Mouse (Mus musculus) limb, embryonic 11.5 days (tissue): ENCODE measurements around the gene Ppp1r8. TPM values are rescaled to one million over a fixed set of nuclear protein-coding genes. Genes with fewer than 3 reads are reported as not detected.

ENCODE experiments used
- ATAC-seq: fragments of 200-750 bp; cut with Nextera tagmentation; 2 replicates; pipeline ENCODE4 v1.8.0; 2017; ENCODE audit warnings: low read depth; ENCODE audit not compliant: insufficient number of reproducible peaks, low FRiP score, low TSS enrichment
- DNase-seq: peaks from one replicate; pipeline ENCODE4 v3.0.0-alpha.2; 2015; ENCODE audit warnings: low spot score
- H3K27ac ChIP-seq: fragments of 300-500 bp; sonication (generic); replicated peaks from 2 replicates; pipeline ENCODE4 v1.5.1; 2014; ENCODE audit warnings: low read depth, mild to moderate bottlenecking, low read length
- H3K27me3 ChIP-seq: fragments of 300-500 bp; sonication (generic); 2 replicates; pipeline ENCODE4 v1.6.1; 2014; ENCODE audit warnings: mild to moderate bottlenecking, low read length, mixed read lengths; ENCODE audit not compliant: control insufficient read depth, insufficient read depth
- H3K36me3 ChIP-seq: fragments of 300-500 bp; sonication (generic); 2 replicates; pipeline ENCODE4 v1.6.1; 2014; ENCODE audit warnings: mild to moderate bottlenecking, low read length, moderate library complexity, mixed read lengths; ENCODE audit not compliant: control insufficient read depth, insufficient read depth
- H3K4me1 ChIP-seq: fragments of 300-500 bp; sonication (generic); 2 replicates; pipeline ENCODE4 v1.6.1; 2014; ENCODE audit warnings: low read length, mixed read lengths; ENCODE audit not compliant: control insufficient read depth, insufficient read depth
- H3K4me2 ChIP-seq: fragments of 300-500 bp; sonication (generic); 2 replicates; pipeline ENCODE4 v1.6.1; 2014; ENCODE audit warnings: low read depth, mild to moderate bottlenecking, moderate library complexity; ENCODE audit not compliant: severe bottlenecking
- H3K4me3 ChIP-seq: fragments of 300-500 bp; sonication (generic); 2 replicates; pipeline ENCODE4 v1.5.1; 2014; ENCODE audit warnings: low read depth, low read length
- H3K9ac ChIP-seq: fragments of 300-500 bp; sonication (generic); 2 replicates; pipeline ENCODE4 v1.6.1; 2014; ENCODE audit warnings: mild to moderate bottlenecking, low read length
- H3K9me3 ChIP-seq: fragments of 300-500 bp; sonication (generic); 2 replicates; pipeline ENCODE4 v1.6.1; 2016; ENCODE audit warnings: low read length; ENCODE audit not compliant: control insufficient read depth
- WGBS: fragments of 180-500 bp; shearing (Covaris S2); extraction: QIAGEN DNeasy Blood & Tissue Kit; methylation state at CpG from one replicate; pipeline ENCODE4 v1.1.7; 2014; 5-methylcytosine and 5-hydroxymethylcytosine counted together
- polyA plus RNA-seq: library from polyadenylated mRNA; unstranded; fragments of >200 nt; fragmentation: Nextera tagmentation; extraction: Ambion mirVana; gene quantifications from 2 replicates; pipeline ENCODE4 v1.2.1, GENCODE M21; 2014

The Ppp1r8 gene
- polyA plus RNA-seq, 1 experiment from 2014 or later: 111 TPM

GRCm38 (mm10) chr4:132780288-132780687 lies 62.7 kb downstream of the Ppp1r8 start:
- peaks cover 35% of the 10 kb centered on the region for H3K36me3 ChIP-seq
- ATAC-seq (no peak), DNase-seq (no peak)
- no peak overlapping the region for H3K4me2 ChIP-seq
- H3K9ac ChIP-seq: no peak overlapping the region
- no peaks in the 10 kb centered on the region for H3K27me3 ChIP-seq
- no peaks in the 10 kb centered on the region for H3K9me3 ChIP-seq
- no peak overlapping the region for H3K27ac ChIP-seq
- WGBS: 89% methylated on average over 4 of the region's 4 CpGs
- no peak overlapping the region for H3K4me3 ChIP-seq
- H3K4me1 ChIP-seq: no peaks in the 10 kb centered on the region

DNA sequence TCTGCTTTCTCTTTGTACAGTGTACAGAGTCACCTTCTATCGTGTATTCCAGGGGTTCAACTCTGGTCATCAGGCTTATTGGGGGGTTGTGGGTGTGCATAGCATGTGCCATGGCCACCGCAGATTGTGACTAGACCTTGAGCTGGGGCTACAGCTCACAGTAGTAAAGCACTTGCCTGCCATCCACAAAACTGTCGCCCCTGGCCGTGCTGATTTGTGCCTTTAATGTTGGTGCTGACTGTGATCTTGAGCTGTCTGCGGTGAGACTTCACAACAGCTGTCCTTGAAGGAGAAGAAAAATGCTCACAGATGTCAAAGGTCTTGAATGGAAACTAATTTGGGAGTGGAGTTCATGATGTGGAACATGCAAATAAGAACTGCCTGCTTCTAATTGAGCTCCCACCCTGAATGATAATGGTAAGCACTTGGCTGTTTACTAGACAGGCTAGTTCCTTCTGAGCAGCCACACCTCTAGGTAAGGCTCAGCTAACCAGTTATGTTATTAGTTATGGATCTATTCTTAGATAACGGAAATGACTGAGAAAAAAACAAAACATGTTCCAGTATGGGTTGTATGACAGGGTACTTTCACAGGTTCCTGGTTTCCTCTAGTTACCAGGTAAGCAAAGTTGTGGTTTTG lies 64.3 kb downstream of the Ppp1r8 start:
- Histone ChIP-seq H3K4me3 (no peak overlapping the region), H3K27ac (no peak overlapping the region), H3K27me3 (no peaks in the 10 kb centered on the region), H3K36me3 (peaks cover 46% of the 10 kb centered on the region), H3K4me1 (no peaks in the 10 kb centered on the region), H3K4me2 (no peak overlapping the region), H3K9ac (no peak overlapping the region), H3K9me3 (no peaks in the 10 kb centered on the region)
- ATAC-seq (no peak), DNase-seq (no peak)
- WGBS: 93% methylated on average over 6 of the region's 6 CpGs

Other genes starting within 250 kb of the Ppp1r8 start
- 34.8 and 40.1 TPM in 2 replicates for gene Eya3, start 204.2 kb downstream of the Ppp1r8 start, polyA plus RNA-seq
- 4.2 and 7.6 TPM in 2 replicates for gene Xkr8, start 110.6 kb downstream of the Ppp1r8 start, polyA plus RNA-seq
- gene Smpdl3b, start 85.9 kb downstream of the Ppp1r8 start, polyA plus RNA-seq: 4.3 and 4.6 TPM in 2 replicates
- gene Rpa2, start 74.8 kb downstream of the Ppp1r8 start, polyA plus RNA-seq: 182 and 183 TPM in 2 replicates
- 0.45 and 0.57 TPM in 2 replicates for gene Themis2, start 46.8 kb downstream of the Ppp1r8 start, polyA plus RNA-seq
- 58.5 and 62.8 TPM in 2 replicates for gene Stx12, start 41.3 kb upstream of the Ppp1r8 start, polyA plus RNA-seq
- 30.1 and 32.9 TPM in 2 replicates for gene Fam76a, start 79.4 kb upstream of the Ppp1r8 start, polyA plus RNA-seq
- gene Fgr, start 130.9 kb upstream of the Ppp1r8 start, polyA plus RNA-seq: 0.17 and 0.35 TPM in 2 replicates
- 10.2 and 10.5 TPM in 2 replicates for gene Ahdc1, start 168.1 kb upstream of the Ppp1r8 start, polyA plus RNA-seq